Mouse (Mus musculus) stomach, embryonic 14.5 days (tissue): ENCODE measurements around the gene Copz2. TPM values are rescaled to one million over a fixed set of nuclear protein-coding genes. Genes with fewer than 3 reads are reported as not detected.
"Not testable (repeated sequence)": the region's sequence is repeated elsewhere in the genome, so short reads cannot be mapped to it uniquely, and the experiment has no call there.

Experiments used
- ATAC-seq: fragments of 200-750 bp; cut with Nextera tagmentation; 2 replicates; pipeline ENCODE4 v1.8.0; 2017; ENCODE audit warnings: low read depth, moderate TSS enrichment; ENCODE audit not compliant: insufficient number of reproducible peaks, insufficient read depth, low FRiP score
- H3K27ac ChIP-seq: fragments of 300-500 bp; sonication (generic); 2 replicates; pipeline ENCODE4 v1.5.1; 2014; ENCODE audit warnings: mild to moderate bottlenecking, low read length, moderate library complexity, mixed read lengths
- H3K27me3 ChIP-seq: fragments of 300-500 bp; sonication (generic); 2 replicates; pipeline ENCODE4 v1.6.1; 2014; ENCODE audit warnings: low read length, control low read depth, mixed read lengths; ENCODE audit not compliant: control insufficient read depth, insufficient read depth
- H3K36me3 ChIP-seq: fragments of 300-500 bp; sonication (generic); 2 replicates; pipeline ENCODE4 v1.6.1; 2014; ENCODE audit warnings: mild to moderate bottlenecking, control low read depth, low read length, moderate library complexity, mixed read lengths; ENCODE audit not compliant: control insufficient read depth, insufficient read depth
- H3K4me1 ChIP-seq: fragments of 300-500 bp; sonication (generic); 2 replicates; pipeline ENCODE4 v1.6.1; 2014; ENCODE audit warnings: low read length, control low read depth, mixed read lengths; ENCODE audit not compliant: control insufficient read depth, insufficient read depth
- H3K4me2 ChIP-seq: fragments of 300-500 bp; sonication (generic); replicated peaks from 2 replicates; pipeline ENCODE4 v1.6.1; 2014; ENCODE audit warnings: low read depth, low read length, control low read depth
- H3K4me3 ChIP-seq: fragments of 300-500 bp; sonication (generic); 2 replicates; pipeline ENCODE4 v1.5.1; 2014; ENCODE audit warnings: low read depth, low read length, control low read depth
- H3K9ac ChIP-seq: fragments of 300-500 bp; sonication (generic); replicated peaks from 2 replicates; pipeline ENCODE4 v1.6.1; 2014; ENCODE audit warnings: low read depth, mild to moderate bottlenecking, control low read depth, low read length, moderate library complexity, mixed read lengths
- H3K9me3 ChIP-seq: fragments of 300-500 bp; sonication (generic); 2 replicates; pipeline ENCODE4 v1.6.1; 2016; ENCODE audit warnings: low read depth, low read length, control low read depth; ENCODE audit not compliant: control insufficient read depth
- WGBS: fragments of 180-500 bp; shearing (Covaris S2); extraction: QIAGEN DNeasy Blood & Tissue Kit; methylation state at CpG from one replicate; pipeline ENCODE4 v1.1.7; 2014; 5-methylcytosine and 5-hydroxymethylcytosine counted together
- polyA plus RNA-seq: library from polyadenylated mRNA; unstranded; fragments of >200 nt; fragmentation: Nextera tagmentation; extraction: Ambion mirVana; gene quantifications from 2 replicates; pipeline ENCODE4 v1.2.1, GENCODE M21; 2014

Copz2 gene
- polyA plus RNA-seq, 1 experiment from 2014 or later: 141 TPM

GRCm38 (mm10) chr11:96843627-96844026, 6.0 kb upstream of the Copz2 start:
- 58% methylated on average over 3 of the region's 3 CpGs for WGBS
- Histone ChIP-seq H3K4me3 (no peak overlapping the region), H3K36me3 (no peaks in the 10 kb centered on the region), H3K9me3 (no peaks in the 10 kb centered on the region), H3K9ac (no peak overlapping the region), H3K4me1 (no peaks in the 10 kb centered on the region), H3K27ac (no peak overlapping the region), H3K27me3 (no peaks in the 10 kb centered on the region), H3K4me2 (no peak overlapping the region)
- ATAC-seq: no peak

GRCm38 (mm10) chr11:96847240-96847639, 2.4 kb upstream of the Copz2 start:
- Histone ChIP-seq H3K9me3 (no peaks in the 10 kb centered on the region), H3K36me3 (no peaks in the 10 kb centered on the region), H3K27me3 (no peaks in the 10 kb centered on the region), H3K4me1 (peaks cover 6% of the 10 kb centered on the region), H3K27ac (no peak overlapping the region), H3K4me3 (no peak overlapping the region), H3K9ac (no peak overlapping the region), H3K4me2 (no peak overlapping the region)
- WGBS: 41% methylated on average over 3 of the region's 3 CpGs
- ATAC-seq: no peak

GRCm38 (mm10) chr11:96848694-96849093, 976 bp upstream of the Copz2 start:
- H3K4me1 ChIP-seq: peaks cover 6% of the 10 kb centered on the region
- H3K4me3 ChIP-seq: no peak overlapping the region
- H3K27ac ChIP-seq: no peak overlapping the region
- no peak overlapping the region for H3K4me2 ChIP-seq
- ATAC-seq: no peak
- no peak overlapping the region for H3K9ac ChIP-seq
- H3K36me3 ChIP-seq: no peaks in the 10 kb centered on the region
- no peaks in the 10 kb centered on the region for H3K9me3 ChIP-seq
- WGBS: 72% methylated on average over 9 of the region's 9 CpGs
- H3K27me3 ChIP-seq: no peaks in the 10 kb centered on the region

- not testable (repeated sequence) for H3K27me3 ChIP-seq, H3K4me1 ChIP-seq, H3K27ac ChIP-seq, H3K9me3 ChIP-seq, H3K36me3 ChIP-seq, ATAC-seq, H3K9ac ChIP-seq
- 69% methylated on average over 5 of the region's 5 CpGs for WGBS
- Histone ChIP-seq H3K4me3 (peak overlapping the region; percentile 63), H3K4me2 (peak overlapping the region; percentile 76)
Observed at GRCm38 (mm10) chr11:96849145-96849544, 525 bp upstream of the Copz2 start.

GRCm38 (mm10) chr11:96857446-96857845, 7.8 kb downstream of the Copz2 start:
- Histone ChIP-seq H3K4me1 (no peaks in the 10 kb centered on the region), H3K4me3 (no peak overlapping the region), H3K27me3 (no peaks in the 10 kb centered on the region), H3K4me2 (no peak overlapping the region), H3K9me3 (no peaks in the 10 kb centered on the region), H3K9ac (no peak overlapping the region), H3K36me3 (no peaks in the 10 kb centered on the region; the same call in 1 of the 2 replicates), H3K27ac (no peak overlapping the region)
- ATAC-seq: no peak
- 79% methylated on average over 5 of the region's 5 CpGs for WGBS

- Histone ChIP-seq H3K4me3 (no peak overlapping the region), H3K4me2 (no peak overlapping the region), H3K4me1 (peaks cover 4% of the 10 kb centered on the region; the same call in 1 of the 2 replicates), H3K9ac (no peak overlapping the region), H3K36me3 (no peaks in the 10 kb centered on the region; the same call in 1 of the 2 replicates), H3K27ac (no peak overlapping the region), H3K27me3 (no peaks in the 10 kb centered on the region), H3K9me3 (no peaks in the 10 kb centered on the region)
- WGBS: 81% methylated on average over 4 of the region's 4 CpGs
- ATAC-seq: no peak
Observed at GRCm38 (mm10) chr11:96859635-96860034, 10.0 kb downstream of the Copz2 start.

- no peak overlapping the region for H3K4me3 ChIP-seq
- H3K4me1 ChIP-seq: peaks cover 4% of the 10 kb centered on the region; the same call in 1 of the 2 replicates
- no peak overlapping the region for H3K9ac ChIP-seq
- no peaks in the 10 kb centered on the region for H3K27me3 ChIP-seq
- H3K36me3 ChIP-seq: no peaks in the 10 kb centered on the region
- no peak overlapping the region for H3K4me2 ChIP-seq
- no peak for ATAC-seq
- no peak overlapping the region for H3K27ac ChIP-seq
- WGBS: 14% methylated on average over 8 of the region's 8 CpGs
- H3K9me3 ChIP-seq: no peaks in the 10 kb centered on the region
Observed at GRCm38 (mm10) chr11:96860564-96860963, 10.9 kb downstream of the Copz2 start.

- Histone ChIP-seq H3K4me2 (peak overlapping the region; percentile 79), H3K27ac (peak overlapping the region; percentile 15; the same call in 1 of the 2 replicates), H3K36me3 (no peaks in the 10 kb centered on the region), H3K4me1 (peaks cover 4% of the 10 kb centered on the region; the same call in 1 of the 2 replicates), H3K27me3 (no peaks in the 10 kb centered on the region), H3K4me3 (peak overlapping the region; percentile 42), H3K9ac (no peak overlapping the region), H3K9me3 (no peaks in the 10 kb centered on the region)
- 2% methylated on average over 20 of the region's 20 CpGs for WGBS
- ATAC-seq: peak; percentile 2; the same call in 1 of the 2 replicates
Observed at GRCm38 (mm10) chr11:96861446-96861845, 11.8 kb downstream of the Copz2 start.

- Histone ChIP-seq H3K4me2 (peak overlapping the region; percentile 79), H3K36me3 (no peaks in the 10 kb centered on the region), H3K9me3 (no peaks in the 10 kb centered on the region), H3K27me3 (no peaks in the 10 kb centered on the region), H3K9ac (no peak overlapping the region), H3K4me3 (peak overlapping the region; percentile 42), H3K27ac (peak overlapping the region; percentile 15; the same call in 1 of the 2 replicates), H3K4me1 (peaks cover 4% of the 10 kb centered on the region; the same call in 1 of the 2 replicates)
- peak; percentile 70; the same call in 1 of the 2 replicates for ATAC-seq
- WGBS: under 1% methylated on average over 31 of the region's 31 CpGs
Observed at GRCm38 (mm10) chr11:96861878-96862289, 12.2 kb downstream of the Copz2 start.
